Mouse (Mus musculus): ENCODE results near the gene Nptxr. TPM values are rescaled to one million over a fixed set of nuclear protein-coding genes. Genes with fewer than 3 reads are reported as not detected.
A peak's percentile ranks its signal among the peaks of the same experiment; 100 is the strongest.

Nptxr gene
- total and polyA plus RNA-seq, 2 experiments from 2014 or later: 1.00 to 13.7 TPM

- Histone ChIP-seq H3K36me3 (replicated peaks; ENCODE audit: control insufficient read depth, insufficient read depth, low read length) (peaks cover 12% of the 10 kb centered on the region; the same call in 1 of the 2 replicates), H3K9me3 (replicated peaks; ENCODE audit: control insufficient read depth, low read length) (no peaks in the 10 kb centered on the region), H3K4me1 (ENCODE audit: control insufficient read depth, insufficient read depth) (peaks cover 66% of the 10 kb centered on the region), H3K27me3 (ENCODE audit: control insufficient read depth, insufficient read depth, low read length) (no peaks in the 10 kb centered on the region), H3K4me2 (ENCODE audit: low read depth, low read length) (no peak overlapping the region), H3K27ac (ENCODE audit: low read depth) (peak overlapping the region; percentile 64; the same call in 1 of the 2 replicates), H3K4me3 (ENCODE audit: low read depth, low read length) (no peak overlapping the region), H3K9ac (replicated peaks; ENCODE audit: low read depth, low read length) (no peak overlapping the region)
- WGBS: 59% methylated on average over 6 of the region's 6 CpGs
- DNase-seq (ENCODE audit: low spot score): no peak
- TF ChIP-seq CTCF (IDR thresholded peaks at IDR 0.05; ENCODE audit: low read depth): no peak
- ATAC-seq (ENCODE audit: insufficient read depth, low read depth): no peak
Measured at GRCm38 (mm10) chr15:79768302-79768701, 36.3 kb downstream of the Nptxr start.

GRCm38 (mm10) chr15:79767327-79767961 lies 37.1 kb downstream of the Nptxr start:
- 0 out of 2 replicates have a peak overlapping the region, but pooled peaks have one; percentile 7 for H3K9ac ChIP-seq (replicated peaks; ENCODE audit: low read depth, low read length)
- H3K27me3 ChIP-seq (ENCODE audit: control insufficient read depth, insufficient read depth, low read length): no peaks in the 10 kb centered on the region
- peak overlapping the region; percentile 28 for H3K4me2 ChIP-seq (ENCODE audit: low read depth, low read length)
- TF ChIP-seq EP300 (IDR thresholded peaks at IDR 0.05; ENCODE audit: low read depth): no peak
- TF ChIP-seq CTCF (IDR thresholded peaks at IDR 0.05; ENCODE audit: low read depth): no peak
- ATAC-seq (ENCODE audit: insufficient read depth, low read depth): peak; percentile 55
- peaks cover 21% of the 10 kb centered on the region for H3K36me3 ChIP-seq (replicated peaks; ENCODE audit: control insufficient read depth, insufficient read depth, low read length)
- peak overlapping the region; percentile 64 for H3K27ac ChIP-seq (ENCODE audit: low read depth)
- DNase-seq (ENCODE audit: low spot score): peak; percentile 60
- no peaks in the 10 kb centered on the region for H3K9me3 ChIP-seq (replicated peaks; ENCODE audit: control insufficient read depth, low read length)
- H3K4me1 ChIP-seq (ENCODE audit: control insufficient read depth, insufficient read depth): peaks cover 66% of the 10 kb centered on the region
- H3K4me3 ChIP-seq (ENCODE audit: low read depth, low read length): 0 out of 2 replicates have a peak overlapping the region, but pooled peaks have one; percentile 11
- WGBS: 27% methylated on average over 16 of the region's 16 CpGs

- Histone ChIP-seq H3K27me3 (ENCODE audit: control insufficient read depth, insufficient read depth, low read length) (no peaks in the 10 kb centered on the region), H3K9me3 (replicated peaks; ENCODE audit: control insufficient read depth, low read length) (no peaks in the 10 kb centered on the region), H3K27ac (ENCODE audit: low read depth) (no peak overlapping the region), H3K4me1 (ENCODE audit: control insufficient read depth, insufficient read depth) (peaks cover 66% of the 10 kb centered on the region), H3K9ac (replicated peaks; ENCODE audit: low read depth, low read length) (no peak overlapping the region), H3K36me3 (replicated peaks; ENCODE audit: control insufficient read depth, insufficient read depth, low read length) (peaks cover 29% of the 10 kb centered on the region), H3K4me2 (ENCODE audit: low read depth, low read length) (no peak overlapping the region), H3K4me3 (ENCODE audit: low read depth, low read length) (no peak overlapping the region)
- 89% methylated on average over 10 of the region's 10 CpGs for WGBS
- TF ChIP-seq CTCF (IDR thresholded peaks at IDR 0.05; ENCODE audit: low read depth) (no peak), EP300 (IDR thresholded peaks at IDR 0.05; ENCODE audit: low read depth) (no peak)
- ATAC-seq (ENCODE audit: insufficient read depth, low read depth) (no peak), DNase-seq (ENCODE audit: low spot score) (no peak)
Measured at GRCm38 (mm10) chr15:79766586-79767071, 37.9 kb downstream of the Nptxr start.

- Histone ChIP-seq H3K27me3 (ENCODE audit: control insufficient read depth, insufficient read depth, low read length) (no peaks in the 10 kb centered on the region), H3K27ac (ENCODE audit: low read depth) (no peak overlapping the region), H3K9ac (replicated peaks; ENCODE audit: low read depth, low read length) (no peak overlapping the region), H3K4me3 (ENCODE audit: low read depth, low read length) (no peak overlapping the region), H3K4me2 (ENCODE audit: low read depth, low read length) (no peak overlapping the region), H3K9me3 (replicated peaks; ENCODE audit: control insufficient read depth, low read length) (no peaks in the 10 kb centered on the region), H3K36me3 (replicated peaks; ENCODE audit: control insufficient read depth, insufficient read depth, low read length) (peaks cover 33% of the 10 kb centered on the region), H3K4me1 (ENCODE audit: control insufficient read depth, insufficient read depth) (peaks cover 63% of the 10 kb centered on the region)
- TF ChIP-seq EP300 (IDR thresholded peaks at IDR 0.05; ENCODE audit: low read depth): no peak
- TF ChIP-seq CTCF (IDR thresholded peaks at IDR 0.05; ENCODE audit: low read depth): no peak
- ATAC-seq (ENCODE audit: insufficient read depth, low read depth): no peak
- DNase-seq (ENCODE audit: low spot score): no peak
- WGBS: 49% methylated on average over 9 of the region's 10 CpGs
Measured at GRCm38 (mm10) chr15:79766168-79766567, 38.4 kb downstream of the Nptxr start.

- Histone ChIP-seq H3K27ac (ENCODE audit: low read depth) (no peak overlapping the region), H3K4me3 (ENCODE audit: low read depth, low read length) (no peak overlapping the region), H3K27me3 (ENCODE audit: control insufficient read depth, insufficient read depth, low read length) (no peaks in the 10 kb centered on the region), H3K36me3 (replicated peaks; ENCODE audit: control insufficient read depth, insufficient read depth, low read length) (peaks cover 33% of the 10 kb centered on the region), H3K4me1 (ENCODE audit: control insufficient read depth, insufficient read depth) (peaks cover 55% of the 10 kb centered on the region), H3K4me2 (ENCODE audit: low read depth, low read length) (no peak overlapping the region), H3K9ac (replicated peaks; ENCODE audit: low read depth, low read length) (no peak overlapping the region), H3K9me3 (replicated peaks; ENCODE audit: control insufficient read depth, low read length) (no peaks in the 10 kb centered on the region)
- ATAC-seq (ENCODE audit: insufficient read depth, low read depth): no peak
- WGBS: 68% methylated on average over 2 of the region's 2 CpGs
- no peak for DNase-seq (ENCODE audit: low spot score)
- no peak for TF ChIP-seq CTCF (IDR thresholded peaks at IDR 0.05; ENCODE audit: low read depth)
- no peak for TF ChIP-seq EP300 (IDR thresholded peaks at IDR 0.05; ENCODE audit: low read depth)
Measured at GRCm38 (mm10) chr15:79765361-79765760, 39.2 kb downstream of the Nptxr start.
